Mouse (Mus musculus): ENCODE measurements around the gene Tubb5. TPM values are rescaled to one million over a fixed set of nuclear protein-coding genes. Genes with fewer than 3 reads are reported as not detected.
"Not testable (repeated sequence)": the region's sequence is repeated elsewhere in the genome, so short reads cannot be mapped to it uniquely, and the experiment has no call there.

Gene Tubb5
- polyA plus RNA-seq, 1 experiment from 2014 or later: 1,416 TPM

GRCm38 (mm10) chr17:35848112-35848511 lies 10.0 kb upstream of the Tubb5 start:
- Histone ChIP-seq H3K9me3 (ENCODE audit: control insufficient read depth, low read length) (no peaks in the 10 kb centered on the region), H3K9ac (ENCODE audit: low read length) (no peak overlapping the region), H3K36me3 (ENCODE audit: control insufficient read depth, insufficient read depth, low read length) (peaks cover 38% of the 10 kb centered on the region), H3K4me1 (ENCODE audit: control insufficient read depth, insufficient read depth, low read length) (no peaks in the 10 kb centered on the region), H3K4me3 (ENCODE audit: low read depth, low read length) (no peak overlapping the region), H3K4me2 (ENCODE audit: low read depth, severe bottlenecking) (no peak overlapping the region), H3K27me3 (ENCODE audit: control insufficient read depth, insufficient read depth, low read length) (no peaks in the 10 kb centered on the region), H3K27ac (replicated peaks; ENCODE audit: low read depth, low read length) (no peak overlapping the region)
- DNase-seq (ENCODE audit: low spot score) (no peak), ATAC-seq (ENCODE audit: insufficient number of reproducible peaks, low FRiP score, low TSS enrichment, low read depth) (no peak)
- 58% methylated on average over 1 of the region's 1 CpGs for WGBS

- DNase-seq (ENCODE audit: low spot score) (no peak), ATAC-seq (ENCODE audit: insufficient number of reproducible peaks, low FRiP score, low TSS enrichment, low read depth) (no peak)
- Histone ChIP-seq H3K4me2 (ENCODE audit: low read depth, severe bottlenecking) (no peak overlapping the region), H3K27me3 (ENCODE audit: control insufficient read depth, insufficient read depth, low read length) (no peaks in the 10 kb centered on the region), H3K4me3 (ENCODE audit: low read depth, low read length) (no peak overlapping the region; the same call in 1 of the 2 replicates), H3K36me3 (ENCODE audit: control insufficient read depth, insufficient read depth, low read length) (peaks cover 16% of the 10 kb centered on the region), H3K9ac (ENCODE audit: low read length) (no peak overlapping the region), H3K9me3 (ENCODE audit: control insufficient read depth, low read length) (no peaks in the 10 kb centered on the region), H3K4me1 (ENCODE audit: control insufficient read depth, insufficient read depth, low read length) (no peaks in the 10 kb centered on the region), H3K27ac (replicated peaks; ENCODE audit: low read depth, low read length) (no peak overlapping the region)
- 95% methylated on average over 3 of the region's 3 CpGs for WGBS
Observed at GRCm38 (mm10) chr17:35843514-35843913, 5.4 kb upstream of the Tubb5 start.

- WGBS: 15% methylated on average over 11 of the region's 11 CpGs
- Histone ChIP-seq H3K27ac (replicated peaks; ENCODE audit: low read depth, low read length) (peak overlapping the region; percentile 83), H3K9me3 (ENCODE audit: control insufficient read depth, low read length) (no peaks in the 10 kb centered on the region), H3K36me3 (ENCODE audit: control insufficient read depth, insufficient read depth, low read length) (peaks cover 5% of the 10 kb centered on the region; the same call in 1 of the 2 replicates), H3K27me3 (ENCODE audit: control insufficient read depth, insufficient read depth, low read length) (no peaks in the 10 kb centered on the region), H3K9ac (ENCODE audit: low read length) (peak overlapping the region; percentile 72), H3K4me2 (ENCODE audit: low read depth, severe bottlenecking) (peak overlapping the region; percentile 56), H3K4me1 (ENCODE audit: control insufficient read depth, insufficient read depth, low read length) (no peaks in the 10 kb centered on the region), H3K4me3 (ENCODE audit: low read depth, low read length) (peak overlapping the region; percentile 42)
- ATAC-seq (ENCODE audit: insufficient number of reproducible peaks, low FRiP score, low TSS enrichment, low read depth): no peak
- no peak for DNase-seq (ENCODE audit: low spot score)
Observed at GRCm38 (mm10) chr17:35842006-35842405, 3.9 kb upstream of the Tubb5 start.

GRCm38 (mm10) chr17:35841076-35841950 lies 3.2 kb upstream of the Tubb5 start, which contains the start of gene Mdc1:
Gene Mdc1 (plus strand): TSS chr17:35841515.
- H3K27me3 ChIP-seq (ENCODE audit: control insufficient read depth, insufficient read depth, low read length): no peaks in the 10 kb centered on the region
- under 1% methylated on average over 59 of the region's 59 CpGs for WGBS
- H3K4me3 ChIP-seq (ENCODE audit: low read depth, low read length): peak within 1 kb of the TSS; percentile 42
- H3K4me1 ChIP-seq (ENCODE audit: control insufficient read depth, insufficient read depth, low read length): no peaks in the 10 kb centered on the region
- H3K4me2 ChIP-seq (ENCODE audit: low read depth, severe bottlenecking): peak within 1 kb of the TSS; percentile 56
- peak within 1 kb of the TSS; percentile 72 for H3K9ac ChIP-seq (ENCODE audit: low read length)
- DNase-seq (ENCODE audit: low spot score) (peak; percentile 99), ATAC-seq (ENCODE audit: insufficient number of reproducible peaks, low FRiP score, low TSS enrichment, low read depth) (peak; percentile 94)
- H3K27ac ChIP-seq (replicated peaks; ENCODE audit: low read depth, low read length): peak within 1 kb of the TSS; percentile 83
- peaks cover 5% of the 10 kb centered on the region for H3K36me3 ChIP-seq (ENCODE audit: control insufficient read depth, insufficient read depth, low read length)
- H3K9me3 ChIP-seq (ENCODE audit: control insufficient read depth, low read length): no peaks in the 10 kb centered on the region

GRCm38 (mm10) chr17:35840561-35840960 lies 2.5 kb upstream of the Tubb5 start:
- no peak overlapping the region for H3K27ac ChIP-seq (replicated peaks; ENCODE audit: low read depth, low read length)

GRCm38 (mm10) chr17:35839002-35839401 lies 896 bp upstream of the Tubb5 start:
- 60% methylated on average over 3 of the region's 3 CpGs for WGBS
- DNase-seq (ENCODE audit: low spot score): not testable (repeated sequence)
- H3K36me3 ChIP-seq (ENCODE audit: control insufficient read depth, insufficient read depth, low read length): peaks cover 17% of the 10 kb centered on the region

More at GRCm38 (mm10) chr17:35840561-35840960, 2.5 kb upstream of the Tubb5 start:
- H3K4me1 ChIP-seq (ENCODE audit: control insufficient read depth, insufficient read depth, low read length): peaks cover 6% of the 10 kb centered on the region
- no peaks in the 10 kb centered on the region for H3K9me3 ChIP-seq (ENCODE audit: control insufficient read depth, low read length)
- H3K27me3 ChIP-seq (ENCODE audit: control insufficient read depth, insufficient read depth, low read length): no peaks in the 10 kb centered on the region
- peak overlapping the region; percentile 43; the same call in 1 of the 2 replicates for H3K4me2 ChIP-seq (ENCODE audit: low read depth, severe bottlenecking)
- 57% methylated on average over 14 of the region's 14 CpGs for WGBS
- DNase-seq (ENCODE audit: low spot score) (no peak), ATAC-seq (ENCODE audit: insufficient number of reproducible peaks, low FRiP score, low TSS enrichment, low read depth) (no peak)
- H3K36me3 ChIP-seq (ENCODE audit: control insufficient read depth, insufficient read depth, low read length): peaks cover 8% of the 10 kb centered on the region
- H3K9ac ChIP-seq (ENCODE audit: low read length): no peak overlapping the region
- 0 out of 2 replicates have a peak overlapping the region, but pooled peaks have one; percentile 18 for H3K4me3 ChIP-seq (ENCODE audit: low read depth, low read length)

GRCm38 (mm10) chr17:35838570-35838969 lies 464 bp upstream of the Tubb5 start:
- H3K4me1 ChIP-seq (ENCODE audit: control insufficient read depth, insufficient read depth, low read length): peaks cover 16% of the 10 kb centered on the region
- ATAC-seq (ENCODE audit: insufficient number of reproducible peaks, low FRiP score, low TSS enrichment, low read depth) (no peak), DNase-seq (ENCODE audit: low spot score) (peak; percentile 50)
- H3K27me3 ChIP-seq (ENCODE audit: control insufficient read depth, insufficient read depth, low read length): no peaks in the 10 kb centered on the region
- H3K4me3 ChIP-seq (ENCODE audit: low read depth, low read length): peak overlapping the region; percentile 60
- H3K36me3 ChIP-seq (ENCODE audit: control insufficient read depth, insufficient read depth, low read length): peaks cover 19% of the 10 kb centered on the region
- H3K27ac ChIP-seq (replicated peaks; ENCODE audit: low read depth, low read length): peak overlapping the region; percentile 80
- H3K9ac ChIP-seq (ENCODE audit: low read length): peak overlapping the region; percentile 81
- WGBS: 2% methylated on average over 5 of the region's 5 CpGs
- H3K9me3 ChIP-seq (ENCODE audit: control insufficient read depth, low read length): no peaks in the 10 kb centered on the region
- peak overlapping the region; percentile 82 for H3K4me2 ChIP-seq (ENCODE audit: low read depth, severe bottlenecking)

More at GRCm38 (mm10) chr17:35839002-35839401, 896 bp upstream of the Tubb5 start:
- peaks cover 15% of the 10 kb centered on the region for H3K4me1 ChIP-seq (ENCODE audit: control insufficient read depth, insufficient read depth, low read length)
- not testable (repeated sequence) for H3K9me3 ChIP-seq (ENCODE audit: control insufficient read depth, low read length); ATAC-seq (ENCODE audit: insufficient number of reproducible peaks, low FRiP score, low TSS enrichment, low read depth); H3K27me3 ChIP-seq (ENCODE audit: control insufficient read depth, insufficient read depth, low read length)
- H3K4me3 ChIP-seq (ENCODE audit: low read depth, low read length): peak overlapping the region; percentile 60
- H3K4me2 ChIP-seq (ENCODE audit: low read depth, severe bottlenecking): peak overlapping the region; percentile 82
- H3K27ac ChIP-seq (replicated peaks; ENCODE audit: low read depth, low read length): peak overlapping the region; percentile 80
- peak overlapping the region; percentile 81; the same call in 1 of the 2 replicates for H3K9ac ChIP-seq (ENCODE audit: low read length)

- ATAC-seq (ENCODE audit: insufficient number of reproducible peaks, low FRiP score, low TSS enrichment, low read depth): no peak
- H3K4me3 ChIP-seq (ENCODE audit: low read depth, low read length): peak overlapping the region; percentile 60
Observed at GRCm38 (mm10) chr17:35837487-35837886, 619 bp downstream of the Tubb5 start.

More at GRCm38 (mm10) chr17:35837487-35837886, 619 bp downstream of the Tubb5 start:
- peak; percentile 82 for DNase-seq (ENCODE audit: low spot score)
- H3K27me3 ChIP-seq (ENCODE audit: control insufficient read depth, insufficient read depth, low read length): no peaks in the 10 kb centered on the region
- peak overlapping the region; percentile 99 for H3K9ac ChIP-seq (ENCODE audit: low read length)
- under 1% methylated on average over 18 of the region's 18 CpGs for WGBS
- peaks cover 25% of the 10 kb centered on the region for H3K36me3 ChIP-seq (ENCODE audit: control insufficient read depth, insufficient read depth, low read length)
- H3K4me1 ChIP-seq (ENCODE audit: control insufficient read depth, insufficient read depth, low read length): peaks cover 16% of the 10 kb centered on the region
- peak overlapping the region; percentile 96 for H3K27ac ChIP-seq (replicated peaks; ENCODE audit: low read depth, low read length)
- 0 out of 2 replicates have a peak overlapping the region, but pooled peaks have one; percentile 73 for H3K4me2 ChIP-seq (ENCODE audit: low read depth, severe bottlenecking)
- no peaks in the 10 kb centered on the region for H3K9me3 ChIP-seq (ENCODE audit: control insufficient read depth, low read length)

All from limb, embryonic 11.5 days (tissue).